Mouse (Mus musculus): ENCODE data around the gene Zeb2.

DNA sequence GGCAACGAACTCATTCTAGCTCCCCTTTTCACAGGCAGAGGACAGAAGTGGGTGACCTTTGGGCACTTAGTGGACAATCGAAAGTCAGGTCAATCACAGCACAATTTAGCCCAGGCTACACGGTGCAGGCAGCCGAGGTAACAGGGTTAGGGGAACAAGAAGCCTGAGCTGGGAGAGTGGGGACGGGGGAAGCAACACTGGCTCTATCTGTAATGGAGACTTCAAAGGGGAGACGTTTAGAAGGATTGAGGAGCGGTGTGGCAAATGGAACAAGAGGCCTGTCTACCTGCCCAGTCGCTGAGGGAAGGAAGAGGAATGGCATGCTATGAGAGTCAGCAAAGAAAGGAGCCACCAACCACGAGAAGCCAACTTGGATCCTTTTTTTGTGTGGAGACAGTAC lies 57.0 kb downstream of the Zeb2 start:
- TF ChIP-seq USF1 (IDR thresholded peaks at IDR 0.05; ENCODE audit: low read depth): no peak
- TF ChIP-seq POLR2AphosphoS2 (IDR thresholded peaks at IDR 0.05; ENCODE audit: insufficient read length, low read depth): no peak
